Mouse (Mus musculus) olfactory bulb, adult 2 months (tissue): ENCODE data around the gene Tmem182.

Experiments
- CTCF ChIP-seq: fragments of 200-500 bp; IDR thresholded peaks from 2 replicates; pipeline ENCODE4 v1.5.1; 2012; ENCODE audit warnings: low read depth, mild to moderate bottlenecking, low read length, moderate library complexity; ENCODE audit not compliant: insufficient read depth
- POLR2A ChIP-seq: fragments of 200-500 bp; IDR thresholded peaks from 2 replicates; pipeline ENCODE4 v1.6.1; 2012; ENCODE audit warnings: mild to moderate bottlenecking, low read depth, low read length, moderate library complexity; ENCODE audit not compliant: insufficient read depth

GRCm38 (mm10) chr1:40784306-40784705 is 21.1 kb upstream of the Tmem182 start:
- TF ChIP-seq CTCF (no peak), POLR2A (no peak)
